8 mouse cellular contexts compared by ENCODE assay signal in genomic region chr10:19933511-19934383, GRCm38 (mm10). TPM values are rescaled to one million over a fixed set of nuclear protein-coding genes. Genes with fewer than 3 reads are reported as not detected.
DNase-seq lines count a peak whose midpoint lies in the region; ATAC-seq lines count a peak whose summit lies in the region.

No protein-coding gene starts in this region.

- DNase-seq in B cell, adult 2 months = peak; percentile 85 to 90
- peak; percentile 93 for DNase-seq in brain, adult 2 months (ENCODE audit: low read depth, low spot score)
- DNase-seq in forebrain, embryonic 14.5 days (ENCODE audit: low spot score) = peak; percentile 60
- peak; percentile 87 to 89 for DNase-seq in heart, postnatal 10 days
- DNase-seq in kidney, postnatal 4 days = peak; percentile 83 to 91
- peak; percentile 82 for DNase-seq in neural tube, embryonic 10.5 days (ENCODE audit: extremely low spot score, low spot score)

- peak overlapping the region; percentile 44; the same call in 1 of the 2 replicates for H3K27ac ChIP-seq in forebrain, embryonic 14.5 days (ENCODE audit: low read depth, low read length)
- peak overlapping the region; percentile 78 for H3K27ac ChIP-seq in liver, embryonic 15.5 days (replicated peaks)
- peak overlapping the region; percentile 83 for H3K27ac ChIP-seq in stomach, embryonic 14.5 days (ENCODE audit: low read length)

- peak overlapping the region; percentile 97 for H3K4me2 ChIP-seq in forebrain, embryonic 14.5 days (ENCODE audit: low read length)
- H3K4me2 ChIP-seq in liver, embryonic 15.5 days = peak overlapping the region; percentile 77
- peak overlapping the region; percentile 95 for H3K4me2 ChIP-seq in stomach, embryonic 14.5 days (replicated peaks; ENCODE audit: low read depth, low read length)

- intact Hi-C loops in heart, postnatal 10 days (cut with DNase I) = loop anchor here (1.0 to 2.0 kb wide), 3 partner anchors 25 to 191 kb away; no protein-coding TSS in a partner anchor

- H3K4me3 ChIP-seq in forebrain, embryonic 14.5 days (ENCODE audit: low read depth, low read length) = peak overlapping the region; percentile 71
- H3K4me3 ChIP-seq in liver, embryonic 15.5 days (replicated peaks) = peak overlapping the region; percentile 65
- H3K4me3 ChIP-seq in stomach, embryonic 14.5 days (ENCODE audit: low read depth, low read length) = peak overlapping the region; percentile 72

- H3K36me3 ChIP-seq in forebrain, embryonic 14.5 days (ENCODE audit: control insufficient read depth, insufficient read depth, low read length) = no peaks in the 10 kb centered on the region
- H3K36me3 ChIP-seq in liver, embryonic 15.5 days (replicated peaks) = no peaks in the 10 kb centered on the region
- H3K36me3 ChIP-seq in stomach, embryonic 14.5 days (ENCODE audit: control insufficient read depth, insufficient read depth, low read length) = no peaks in the 10 kb centered on the region

- H3K27me3 ChIP-seq in forebrain, embryonic 14.5 days (replicated peaks; ENCODE audit: control insufficient read depth, insufficient read depth, low read length) = peaks cover 11% of the 10 kb centered on the region; the same call in 1 of the 2 replicates
- H3K27me3 ChIP-seq in liver, embryonic 15.5 days = peaks cover 50% of the 10 kb centered on the region
- H3K27me3 ChIP-seq in stomach, embryonic 14.5 days (ENCODE audit: control insufficient read depth, insufficient read depth, low read length) = no peaks in the 10 kb centered on the region

- H3K9ac ChIP-seq in forebrain, embryonic 14.5 days (ENCODE audit: low read length) = peak overlapping the region; percentile 67
- H3K9ac ChIP-seq in liver, embryonic 15.5 days = peak overlapping the region; percentile 51
- H3K9ac ChIP-seq in stomach, embryonic 14.5 days (replicated peaks; ENCODE audit: low read depth, low read length) = peak overlapping the region; percentile 82

- 0 out of 2 replicates have a peak, but pooled peaks cover 3% of the 10 kb centered on the region for H3K4me1 ChIP-seq in forebrain, embryonic 14.5 days (ENCODE audit: control insufficient read depth, insufficient read depth, low read length)
- H3K4me1 ChIP-seq in liver, embryonic 15.5 days (replicated peaks) = peaks cover 13% of the 10 kb centered on the region
- H3K4me1 ChIP-seq in stomach, embryonic 14.5 days (ENCODE audit: control insufficient read depth, insufficient read depth, low read length) = peaks cover 19% of the 10 kb centered on the region; the same call in 1 of the 2 replicates

- no peaks in the 10 kb centered on the region for H3K9me3 ChIP-seq in forebrain, embryonic 14.5 days (replicated peaks; ENCODE audit: control insufficient read depth, low read length)
- no peaks in the 10 kb centered on the region for H3K9me3 ChIP-seq in liver, embryonic 15.5 days (replicated peaks)
- H3K9me3 ChIP-seq in stomach, embryonic 14.5 days (ENCODE audit: control insufficient read depth, low read depth, low read length) = no peaks in the 10 kb centered on the region

- peak; percentile 85 for ATAC-seq in forebrain, embryonic 14.5 days
- peak; percentile 84 for ATAC-seq in liver, embryonic 15.5 days (ENCODE audit: insufficient read depth)
- peak; percentile 92 for ATAC-seq in stomach, embryonic 14.5 days (ENCODE audit: insufficient number of reproducible peaks, insufficient read depth, low FRiP score, low read depth)

- under 1% methylated on average over 84 of the region's 97 CpGs for WGBS in forebrain, embryonic 14.5 days
- WGBS in liver, embryonic 15.5 days (ENCODE audit: insufficient replicate concordance) = under 1% methylated on average over 92 of the region's 97 CpGs
- WGBS in stomach, embryonic 14.5 days = under 1% methylated on average over 76 of the region's 97 CpGs

RNA-seq across cellular contexts. Expression of gene Map3k5, which starts 0.5 kb away (rescaled TPM):
- polyA plus RNA-seq in forebrain, embryonic 14.5 days (2014; fragmentation: Nextera tagmentation; extraction: Ambion mirVana) = 0.72 and 0.95 TPM in 2 replicates
- 10 to 100 TPM; 27.1 to 31.5 TPM for total RNA-seq in heart, postnatal 10 days (2021)
- 0.79 and 0.85 TPM in 2 replicates for polyA plus RNA-seq in liver, embryonic 15.5 days (2015; fragmentation: Nextera tagmentation; extraction: Ambion mirVana)
- 4.6 and 5.0 TPM in 2 replicates for polyA plus RNA-seq in stomach, embryonic 14.5 days (2014; fragmentation: Nextera tagmentation; extraction: Ambion mirVana)

RNA-seq across cellular contexts. Expression of gene Pex7, which starts 26.3 kb away (rescaled TPM):
- polyA plus RNA-seq in forebrain, embryonic 14.5 days (2014; fragmentation: Nextera tagmentation; extraction: Ambion mirVana) = 29.8 and 31.8 TPM in 2 replicates
- 10 to 100 TPM; 23.3 to 23.7 TPM for total RNA-seq in heart, postnatal 10 days (2021)
- polyA plus RNA-seq in liver, embryonic 15.5 days (2015; fragmentation: Nextera tagmentation; extraction: Ambion mirVana) = 27.7 and 28.9 TPM in 2 replicates
- 34.8 and 37.3 TPM in 2 replicates for polyA plus RNA-seq in stomach, embryonic 14.5 days (2014; fragmentation: Nextera tagmentation; extraction: Ambion mirVana)

Comparison
In these comparisons a context has a peak if more than half of its experiments do, and no peak if none do; other contexts are left out.
1. Peak in every context shown above with its lines: DNase-seq, ATAC-seq, H3K4me3 ChIP-seq and H3K27ac ChIP-seq.